In the genomic region with DNA sequence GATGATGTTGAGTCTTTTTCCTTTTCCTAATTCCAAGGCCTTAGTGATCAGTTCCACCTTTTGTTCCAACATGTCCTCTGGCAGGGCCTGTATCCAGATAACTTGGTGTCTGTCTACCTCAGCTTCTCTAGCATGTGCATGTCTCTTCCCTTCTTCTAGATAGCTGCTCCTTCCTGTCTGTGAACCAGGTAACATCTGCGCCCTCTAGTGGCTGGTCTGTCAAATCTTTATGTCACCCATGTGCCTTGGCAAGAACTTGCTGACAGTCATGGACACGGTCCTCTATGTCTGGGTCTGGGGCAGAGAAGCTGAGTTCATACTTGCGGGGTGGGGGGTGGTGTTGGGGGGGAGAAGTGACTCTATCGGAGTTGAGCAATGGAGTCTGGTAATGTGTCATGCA, we compare ENCODE assay signal across 8 mouse cellular contexts. TPM values are rescaled to one million over a fixed set of nuclear protein-coding genes. Genes with fewer than 3 reads are reported as not detected.
DNase-seq lines count a peak whose midpoint lies in the region; ATAC-seq and TF ChIP-seq lines count a peak whose summit lies in the region.

No protein-coding gene starts in this region.

- H3K4me3 ChIP-seq in lung, embryonic 14.5 days (ENCODE audit: low read depth, low read length) = no peak overlapping the region

- no peak overlapping the region for H3K9ac ChIP-seq in lung, embryonic 14.5 days

- H3K36me3 ChIP-seq in lung, embryonic 14.5 days (ENCODE audit: insufficient read depth) = no peaks in the 10 kb centered on the region

- H3K9me3 ChIP-seq in lung, embryonic 14.5 days (ENCODE audit: low read depth, low read length) = no peaks in the 10 kb centered on the region

- no peak overlapping the region for H3K27ac ChIP-seq in lung, embryonic 14.5 days (ENCODE audit: low read depth)

- ATAC-seq in CD4-positive, CD25-positive, alpha-beta regulatory T cell, adult 4 months = peak; percentile 91
- 0 out of 2 replicates have a peak, but pooled peaks have one; percentile 52 for ATAC-seq in erythroblast, adult 5-6 weeks (replicated peaks; ENCODE audit: low FRiP score, poor library complexity, severe bottlenecking)
- no peak for ATAC-seq in lung, embryonic 14.5 days (ENCODE audit: insufficient read depth)

- TF ChIP-seq CTCF in lung, embryonic 14.5 days (IDR thresholded peaks at IDR 0.05; ENCODE audit: low read depth) = peak; percentile 77

- no peak overlapping the region for H3K4me2 ChIP-seq in lung, embryonic 14.5 days

- peak; percentile 90 for DNase-seq in A20 (ENCODE audit: low read depth, low spot score)
- peak; percentile 93 for DNase-seq in brain, adult 2 months (ENCODE audit: low read depth, low spot score)
- DNase-seq in kidney, postnatal 25 days = peak; percentile 61 to 81
- DNase-seq in lung, embryonic 14.5 days = peak; percentile 80
- peak; percentile 12 to 20 for DNase-seq in right cerebral cortex, postnatal 36 days (ENCODE audit: low spot score in 2 of 2)
- peak; percentile 63 for DNase-seq in yolk sac, embryonic 10.5 days (ENCODE audit: low spot score)

- no peaks in the 10 kb centered on the region for H3K4me1 ChIP-seq in lung, embryonic 14.5 days (ENCODE audit: insufficient read depth)

- 46% methylated on average over 4 of the region's 4 CpGs for whole genome bisulfite sequencing in lung, embryonic 14.5 days

- no peaks in the 10 kb centered on the region for H3K27me3 ChIP-seq in lung, embryonic 14.5 days (ENCODE audit: insufficient read depth, low read length)

RNA-seq across cellular contexts. Expression of a gene that starts 52.2 kb away (rescaled TPM):
- 10 to 100 TPM; 13.5 to 23.3 TPM for polyA plus RNA-seq in CD4-positive, CD25-positive, alpha-beta regulatory T cell, adult 4 months (2017; shearing (Covaris generic))
- 2.3 and 10.6 TPM in 2 replicates for total RNA-seq in erythroblast, adult 5-6 weeks (2015; ENCODE audit: low replicate concordance)
- total RNA-seq in erythroblast, adult 5-6 weeks (2017; ENCODE audit: low replicate concordance) = 3.8 and 8.1 TPM in 2 replicates
- 10.5 and 11.6 TPM in 2 replicates for polyA plus RNA-seq in lung, embryonic 14.5 days (2014; fragmentation: Nextera tagmentation; extraction: Ambion mirVana)

Comparison
In these comparisons a context has a peak if more than half of its experiments do, and no peak if none do; other contexts are left out.
1. DNase-seq: peak in every context shown above with its lines; median percentile 93 in brain, adult 2 months; 90 in A20; 80 in lung, embryonic 14.5 days; 71 in kidney, postnatal 25 days; 63 in yolk sac, embryonic 10.5 days; 16 in right cerebral cortex, postnatal 36 days.